Mouse (Mus musculus): Measurements from ENCODE around the gene Timm13.
A peak's percentile ranks its signal among the peaks of the same experiment; 100 is the strongest.

The Timm13 gene

DNA sequence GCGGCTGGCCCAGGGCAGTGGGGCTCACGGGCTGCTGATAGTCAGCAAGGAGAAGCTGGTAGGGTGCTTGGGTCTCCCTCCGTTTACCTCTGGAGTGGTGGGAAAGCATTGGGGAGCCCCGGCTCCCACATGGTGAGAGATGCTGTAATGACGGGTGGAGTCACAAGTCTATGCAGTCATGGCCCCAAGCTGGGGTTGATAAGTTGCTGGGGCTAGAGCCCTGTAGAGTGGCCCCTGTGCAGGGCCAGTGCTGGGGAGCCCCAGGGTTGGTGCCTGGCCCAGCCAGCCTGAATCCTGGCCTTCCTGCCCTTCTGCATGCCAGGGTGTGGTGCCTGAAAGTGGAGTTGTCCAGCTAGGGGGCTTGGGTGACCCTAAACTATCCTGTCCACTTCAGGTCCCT is 38.5 kb downstream of the Timm13 start:
- DNase-seq (ENCODE audit: low read depth, low spot score), result no peak

DNA sequence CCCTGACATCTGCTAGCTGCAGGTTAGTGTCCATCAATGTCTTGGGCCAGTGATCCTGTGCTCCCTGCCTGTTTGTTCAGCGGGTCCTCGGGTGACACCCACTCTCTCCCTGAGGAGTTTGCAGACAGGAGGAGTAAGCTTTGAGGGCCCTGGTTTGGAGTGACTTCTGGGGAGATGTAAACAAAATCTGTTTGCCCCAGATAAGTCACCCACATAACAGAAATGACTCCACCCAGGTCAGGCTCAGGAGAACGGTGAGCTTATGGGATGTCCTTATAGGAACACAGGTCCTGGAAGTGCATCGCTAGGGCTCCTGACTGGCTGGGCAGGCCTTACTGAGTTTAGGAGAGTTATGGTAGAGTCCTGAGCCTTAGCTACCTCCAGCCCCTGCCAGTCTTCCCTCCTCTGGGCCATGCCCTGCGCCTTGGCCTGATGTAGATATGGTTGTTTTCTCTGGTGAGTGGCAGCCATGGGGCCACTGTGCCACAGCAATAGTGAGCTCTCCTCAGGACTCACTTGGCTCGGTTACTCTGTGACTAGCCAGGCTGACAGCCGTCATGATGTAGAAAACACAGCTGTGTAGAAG is 42.3 kb downstream of the Timm13 start:
- DNase-seq (ENCODE audit: low read depth, low spot score), result no peak

DNA sequence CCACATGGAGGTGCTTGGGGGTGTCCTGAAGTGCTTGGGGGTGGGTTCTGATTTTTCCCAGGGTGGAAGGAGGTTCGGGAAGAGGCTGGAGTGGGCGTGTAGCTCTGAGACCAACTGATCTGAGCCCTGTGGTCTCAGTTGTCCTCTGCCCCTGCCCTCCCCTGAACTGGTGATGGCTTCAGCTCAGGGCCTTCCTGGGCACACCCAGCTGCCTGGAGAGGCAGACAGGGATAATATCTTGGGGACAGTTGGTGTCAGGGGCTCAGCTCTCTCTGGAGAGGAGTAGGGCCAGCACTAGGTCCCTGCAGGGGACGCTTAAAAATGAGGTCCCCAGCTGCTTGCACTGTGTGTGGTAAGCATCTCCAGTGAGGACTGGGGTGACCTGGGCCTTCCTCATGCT is 42.9 kb downstream of the Timm13 start:
- DNase-seq (ENCODE audit: low read depth, low spot score), result no peak

DNA sequence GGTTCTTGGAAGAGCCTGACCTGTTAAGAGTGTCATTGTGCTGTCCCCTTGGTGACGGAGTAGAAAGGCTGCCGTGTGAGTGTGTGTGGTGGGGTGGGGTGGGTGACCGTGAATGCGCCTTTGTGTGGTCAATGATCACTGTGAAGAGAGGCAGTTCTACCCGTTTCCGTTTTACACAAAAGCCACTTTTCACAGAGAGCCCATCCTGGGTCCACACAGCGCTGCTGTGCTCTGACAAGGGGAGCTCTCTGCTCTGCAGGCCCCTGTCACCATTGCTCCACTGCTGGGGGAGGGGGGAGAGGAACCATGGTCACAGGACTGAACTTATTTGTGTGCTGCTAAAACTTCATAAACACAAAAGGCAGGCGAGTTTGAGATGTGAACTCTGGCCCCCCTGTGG is 43.4 kb downstream of the Timm13 start:
- no peak for DNase-seq (ENCODE audit: low read depth, low spot score)

DNA sequence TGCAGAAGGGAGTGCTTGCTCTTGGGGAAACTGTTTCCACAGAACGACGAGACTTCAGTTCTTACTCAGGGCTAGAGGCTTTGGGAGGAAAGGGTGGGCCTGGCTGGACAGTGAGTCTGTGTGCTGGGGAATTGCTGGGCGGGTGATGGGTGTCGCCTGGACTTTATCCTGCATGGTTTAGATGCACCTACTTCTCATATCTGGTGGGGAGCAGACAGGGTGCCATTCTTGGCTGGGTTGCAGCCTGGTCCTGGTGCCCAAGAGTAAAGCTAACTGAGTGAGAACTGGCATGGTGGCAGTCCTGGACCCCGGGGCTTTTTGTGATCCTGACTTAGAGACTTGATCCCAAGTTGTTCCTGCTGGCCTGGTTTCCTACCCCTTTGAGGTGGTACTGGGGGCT is 43.9 kb downstream of the Timm13 start:
- no peak for DNase-seq (ENCODE audit: low read depth, low spot score)

DNA sequence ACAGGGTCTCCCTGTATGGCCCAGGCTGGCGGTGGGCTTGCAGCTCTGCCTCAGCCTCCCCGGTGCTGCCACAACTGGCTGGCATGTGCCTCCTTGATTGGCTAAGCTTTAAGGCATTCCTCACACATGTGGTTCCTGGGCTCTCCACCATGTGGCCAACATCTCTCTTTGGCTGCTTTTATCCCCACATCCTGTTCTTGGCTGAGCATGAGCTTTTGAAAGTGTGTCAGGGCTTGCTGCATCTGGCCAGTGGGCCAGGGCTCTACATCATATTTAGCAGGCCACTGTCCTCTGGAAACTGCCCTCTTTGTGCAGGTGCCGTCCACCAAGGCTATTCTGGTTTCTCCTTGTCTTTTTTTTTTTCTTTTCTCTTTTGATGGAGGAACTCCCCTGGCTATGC is 44.5 kb downstream of the Timm13 start:
- DNase-seq (ENCODE audit: low read depth, low spot score), result no peak

DNA sequence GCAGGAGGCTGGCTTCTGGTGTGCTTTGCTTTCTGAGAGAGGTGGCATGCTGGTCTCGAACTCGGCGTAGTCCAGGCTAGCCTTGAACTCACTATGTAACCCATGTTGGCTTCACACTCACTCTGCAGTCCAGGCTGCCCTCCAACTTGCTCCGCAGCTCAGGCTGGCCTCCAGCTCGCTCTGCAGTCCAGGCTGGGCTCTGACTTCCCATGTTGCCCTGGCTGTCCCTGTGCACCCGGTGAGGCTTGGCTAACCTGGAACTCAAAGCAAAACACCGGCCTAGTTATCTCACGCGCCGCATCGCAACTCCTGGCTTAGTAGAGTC is 45.1 kb downstream of the Timm13 start:
- no peak for DNase-seq (ENCODE audit: low read depth, low spot score)

DNA sequence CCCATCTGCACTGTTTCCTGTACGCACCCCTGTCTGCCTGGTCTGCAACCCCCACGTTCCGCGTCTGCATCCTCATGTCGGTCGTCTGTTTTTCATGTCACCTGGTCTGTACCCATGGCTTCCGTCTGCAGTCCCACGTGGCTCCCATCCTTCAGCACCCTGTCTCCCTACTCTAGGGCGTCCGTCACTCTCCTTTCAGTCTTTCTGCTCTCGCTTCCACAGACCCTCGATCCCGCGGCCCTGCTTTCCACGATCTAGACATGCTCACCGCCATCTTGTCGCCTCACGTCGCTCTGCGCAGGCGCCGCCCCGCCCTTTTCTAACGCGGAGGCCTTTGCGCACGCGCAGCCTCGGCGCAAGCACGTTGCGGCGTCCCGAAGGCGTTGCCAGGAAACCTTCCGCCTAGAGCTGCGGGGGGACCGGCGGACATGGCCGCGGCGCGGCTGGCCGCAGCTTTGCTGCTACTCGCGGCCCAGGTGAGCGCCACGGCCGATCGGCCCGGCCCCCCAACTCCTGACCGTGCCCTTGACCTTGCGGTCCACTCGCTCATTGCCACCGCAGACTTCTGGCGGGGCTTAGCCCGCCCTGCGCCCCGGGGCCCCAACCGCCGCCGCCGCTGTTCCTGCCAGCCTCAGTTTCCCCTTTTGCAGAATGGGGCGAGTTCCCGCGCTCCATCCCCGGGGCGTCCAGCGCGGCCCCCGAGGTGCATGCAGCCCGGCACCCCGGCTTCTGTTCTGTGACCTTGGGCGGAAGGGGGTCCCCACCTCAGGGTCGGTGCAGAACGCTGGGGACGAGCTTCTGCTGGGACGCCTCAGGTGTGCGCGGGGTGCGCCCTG is 45.6 kb downstream of the Timm13 start, which contains the start of the genes Lsm7 and Sppl2b:
Lsm7 (minus strand) TSS at position 297 of the 836 bp plus-strand sequence.
Sppl2b (plus strand) TSS at position 363 of the 836 bp plus-strand sequence.
- peak; percentile 87 for DNase-seq (ENCODE audit: low read depth, low spot score)

All from brain, embryonic 18.5 days (tissue).